Mouse (Mus musculus) lung, adult 2 months (tissue): Measurements from ENCODE around the gene Lgi2.

Experiments
- CTCF ChIP-seq: fragments of 200-500 bp; IDR thresholded peaks from 2 replicates; pipeline ENCODE4 v1.5.1; 2011; ENCODE audit warnings: mild to moderate bottlenecking, low read length, control low read depth; ENCODE audit not compliant: insufficient read depth
- POLR2A ChIP-seq: fragments of 200-500 bp; IDR thresholded peaks from 2 replicates; pipeline ENCODE4 v1.6.1; 2011; ENCODE audit warnings: low read depth, mild to moderate bottlenecking, control low read depth, low read length, borderline replicate concordance; ENCODE audit errors: extremely low read depth

- no peak for TF ChIP-seq CTCF
- TF ChIP-seq POLR2A: no peak
Observed at GRCm38 (mm10) chr5:52565813-52566531, at the start of gene Lgi2.
